24 mouse cellular contexts compared by ENCODE assay signal in the genomic region with DNA sequence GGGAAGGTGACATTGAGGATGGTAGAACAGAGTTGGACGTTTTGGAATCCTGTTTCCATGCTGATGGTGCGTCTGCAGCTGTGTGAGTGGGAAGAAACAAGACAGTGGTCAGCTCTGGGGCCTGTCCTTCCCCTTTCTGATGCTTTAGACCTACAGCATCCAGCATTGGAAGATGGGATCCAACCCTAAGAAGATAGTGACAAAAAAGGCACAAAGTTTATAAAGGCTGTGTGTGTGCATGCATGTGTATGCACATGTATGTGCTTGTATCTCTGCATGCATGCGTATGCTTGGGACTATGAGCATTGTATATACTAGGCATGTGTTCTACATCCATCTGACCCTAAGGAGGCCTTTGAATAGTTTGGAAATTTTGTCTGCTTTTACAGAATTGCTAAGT. TPM values are rescaled to one million over a fixed set of nuclear protein-coding genes. Genes with fewer than 3 reads are reported as not detected.
"Had no signal": no experiment of that assay in that cellular context is flagged by ENCODE, and none has a peak within 500 bp of the region (broad histone marks: within the 10 kb centered on the region; RNA-seq: fewer than 3 reads in every experiment).

No protein-coding gene starts in this region.

- DNase-seq: kidney, postnatal 10 days; kidney, postnatal 36 days; layer of hippocampus, adult 9-11 months; liver; liver, embryonic 13.5 days; lung, postnatal 14 days; lung, postnatal 4 days; retina, postnatal 1 day; right cerebral cortex, postnatal 25 days; spleen, adult 18-20 months; thymus, postnatal 25 days had no signal

- H3K9ac ChIP-seq: kidney, embryonic 15.5 days; limb, embryonic 13.5 days; liver, embryonic 13.5 days; midbrain, embryonic 13.5 days; neural tube, embryonic 13.5 days; stomach, embryonic 15.5 days had no signal

- H3K9me3 ChIP-seq: kidney, embryonic 15.5 days; limb, embryonic 10.5 days; limb, embryonic 13.5 days; liver, embryonic 13.5 days; midbrain, embryonic 13.5 days; neural tube, embryonic 13.5 days; stomach, embryonic 15.5 days had no signal

- ATAC-seq: intestine, postnatal 0 days; midbrain, embryonic 13.5 days; midbrain, embryonic 16.5 days had no signal

- H3K27me3 ChIP-seq: kidney, embryonic 15.5 days; limb, embryonic 13.5 days; liver, embryonic 13.5 days; midbrain, embryonic 13.5 days; neural tube, embryonic 13.5 days; stomach, embryonic 15.5 days had no signal

- H3K4me2 ChIP-seq: kidney, embryonic 15.5 days; limb, embryonic 13.5 days; liver, embryonic 13.5 days; midbrain, embryonic 13.5 days; neural tube, embryonic 13.5 days; stomach, embryonic 15.5 days had no signal

- H3K4me3 ChIP-seq: kidney, embryonic 15.5 days; layer of hippocampus, adult 2 months; limb, embryonic 10.5 days; limb, embryonic 13.5 days; liver, embryonic 13.5 days; midbrain, embryonic 13.5 days; neural tube, embryonic 13.5 days; stomach, embryonic 15.5 days had no signal

- H3K27ac ChIP-seq: kidney, embryonic 15.5 days; layer of hippocampus, adult 2 months; limb, embryonic 10.5 days; limb, embryonic 13.5 days; liver, embryonic 13.5 days; midbrain, embryonic 13.5 days; neural tube, embryonic 13.5 days; stomach, embryonic 15.5 days had no signal

- H3K4me1 ChIP-seq: limb, embryonic 10.5 days; limb, embryonic 13.5 days; neural tube, embryonic 13.5 days; stomach, embryonic 15.5 days had no signal

RNA-seq across cellular contexts. Expression of gene Slc10a1, which starts 12.5 kb away (rescaled TPM):
- total RNA-seq: layer of hippocampus, adult 2 months; layer of hippocampus, postnatal 25 days; left cerebral cortex, adult 18-20 months; left cerebral cortex, postnatal 25 days; megakaryocyte, adult 5-6 weeks had no signal
